Mouse (Mus musculus) lung, embryonic 14.5 days (tissue): Measurements from ENCODE around the gene Ksr1. TPM values are rescaled to one million over a fixed set of nuclear protein-coding genes. Genes with fewer than 3 reads are reported as not detected.
"Not testable (repeated sequence)": the region's sequence is repeated elsewhere in the genome, so short reads cannot be mapped to it uniquely, and the experiment has no call there.

Experiments
- ATAC-seq: fragments of 200-750 bp; cut with Nextera tagmentation; 2 replicates; pipeline ENCODE4 v1.8.0; 2017; ENCODE audit warnings: mild to moderate bottlenecking, moderate TSS enrichment, moderate library complexity; ENCODE audit not compliant: insufficient read depth
- DNase-seq: peaks from one replicate; pipeline ENCODE4 v3.0.0-alpha.2; 2015
- H3K27ac ChIP-seq: fragments of 300-500 bp; sonication (generic); 2 replicates; pipeline ENCODE4 v1.5.1; 2014; ENCODE audit warnings: low read depth, mild to moderate bottlenecking, moderate library complexity
- H3K27me3 ChIP-seq: fragments of 300-500 bp; sonication (generic); 2 replicates; pipeline ENCODE4 v1.6.1; 2014; ENCODE audit warnings: low read length, control low read depth; ENCODE audit not compliant: insufficient read depth
- H3K36me3 ChIP-seq: fragments of 300-500 bp; sonication (generic); 2 replicates; pipeline ENCODE4 v1.6.1; 2014; ENCODE audit warnings: control low read depth; ENCODE audit not compliant: insufficient read depth
- H3K4me1 ChIP-seq: fragments of 300-500 bp; sonication (generic); 2 replicates; pipeline ENCODE4 v1.6.1; 2014; ENCODE audit warnings: antibody characterized with exemption, control low read depth; ENCODE audit not compliant: insufficient read depth
- H3K4me2 ChIP-seq: fragments of 300-500 bp; sonication (generic); 2 replicates; pipeline ENCODE4 v1.6.1; 2014; ENCODE audit warnings: mild to moderate bottlenecking
- H3K4me3 ChIP-seq: fragments of 300-500 bp; sonication (generic); 2 replicates; pipeline ENCODE4 v1.5.1; 2014; ENCODE audit warnings: low read depth, low read length
- H3K9ac ChIP-seq: fragments of 300-500 bp; sonication (generic); 2 replicates; pipeline ENCODE4 v1.6.1; 2014
- H3K9me3 ChIP-seq: fragments of 300-500 bp; sonication (generic); 2 replicates; pipeline ENCODE4 v1.6.1; 2016; ENCODE audit warnings: low read depth, low read length, control low read depth
- CTCF ChIP-seq: IDR thresholded peaks from 2 replicates; pipeline ENCODE4 v1.5.1; 2016; ENCODE audit warnings: antibody characterized with exemption, low read depth
- WGBS: fragments of 180-500 bp; shearing (Covaris S2); extraction: QIAGEN DNeasy Blood & Tissue Kit; methylation state at CpG from one replicate; pipeline ENCODE4 v1.1.7; 2014; 5-methylcytosine and 5-hydroxymethylcytosine counted together
- polyA plus RNA-seq: library from polyadenylated mRNA; unstranded; fragments of >200 nt; fragmentation: Nextera tagmentation; extraction: Ambion mirVana; gene quantifications from 2 replicates; pipeline ENCODE4 v1.2.1, GENCODE M21; 2014

The Ksr1 gene
- polyA plus RNA-seq, 1 experiment from 2014 or later = 5.1 TPM

GRCm38 (mm10) chr11:79002551-79002951 lies 143.7 kb downstream of the Ksr1 start:
- Histone ChIP-seq H3K27ac (peak overlapping the region; percentile 64), H3K27me3 (no peaks in the 10 kb centered on the region), H3K9ac (no peak overlapping the region), H3K4me3 (no peak overlapping the region), H3K36me3 (no peaks in the 10 kb centered on the region), H3K9me3 (no peaks in the 10 kb centered on the region), H3K4me1 (peaks cover 7% of the 10 kb centered on the region; the same call in 1 of the 2 replicates), H3K4me2 (no peak overlapping the region)
- peak; percentile 23 for DNase-seq
- TF ChIP-seq CTCF = no peak
- WGBS = 39% methylated on average over 5 of the region's 5 CpGs
- ATAC-seq = no peak

GRCm38 (mm10) chr11:79001871-79002270 lies 144.3 kb downstream of the Ksr1 start:
- 82% methylated on average over 4 of the region's 4 CpGs for WGBS
- H3K4me2 ChIP-seq = no peak overlapping the region
- peak overlapping the region; percentile 64; the same call in 1 of the 2 replicates for H3K27ac ChIP-seq

GRCm38 (mm10) chr11:78999118-78999517 lies 147.1 kb downstream of the Ksr1 start:
- TF ChIP-seq CTCF = no peak
- Histone ChIP-seq H3K4me3 (no peak overlapping the region), H3K9me3 (no peaks in the 10 kb centered on the region), H3K9ac (no peak overlapping the region), H3K27me3 (no peaks in the 10 kb centered on the region), H3K4me1 (peaks cover 7% of the 10 kb centered on the region; the same call in 1 of the 2 replicates), H3K27ac (no peak overlapping the region), H3K4me2 (no peak overlapping the region), H3K36me3 (no peaks in the 10 kb centered on the region)
- 64% methylated on average over 6 of the region's 6 CpGs for WGBS
- DNase-seq (no peak), ATAC-seq (no peak)

More at GRCm38 (mm10) chr11:79001871-79002270, 144.3 kb downstream of the Ksr1 start:
- TF ChIP-seq CTCF = no peak
- DNase-seq (no peak), ATAC-seq (no peak)
- Histone ChIP-seq H3K4me3 (no peak overlapping the region), H3K27me3 (no peaks in the 10 kb centered on the region), H3K9me3 (no peaks in the 10 kb centered on the region), H3K4me1 (peaks cover 7% of the 10 kb centered on the region; the same call in 1 of the 2 replicates), H3K36me3 (no peaks in the 10 kb centered on the region), H3K9ac (no peak overlapping the region)

GRCm38 (mm10) chr11:78990875-78991543 lies 155.2 kb downstream of the Ksr1 start:
- DNase-seq, ATAC-seq, H3K9me3 ChIP-seq, H3K27me3 ChIP-seq, H3K9ac ChIP-seq, H3K4me3 ChIP-seq, H3K36me3 ChIP-seq, H3K4me2 ChIP-seq, H3K4me1 ChIP-seq, H3K27ac ChIP-seq: not testable (repeated sequence)
- 67% methylated on average over 5 of the region's 5 CpGs for WGBS

- no peaks in the 10 kb centered on the region for H3K9me3 ChIP-seq
- 89% methylated on average over 9 of the region's 9 CpGs for WGBS
- DNase-seq = no peak
- no peak for ATAC-seq
- H3K27ac ChIP-seq = no peak overlapping the region
- no peak for TF ChIP-seq CTCF
- H3K27me3 ChIP-seq = no peaks in the 10 kb centered on the region
- no peak overlapping the region for H3K4me2 ChIP-seq
- no peaks in the 10 kb centered on the region for H3K4me1 ChIP-seq
- no peak overlapping the region for H3K9ac ChIP-seq
- H3K4me3 ChIP-seq = no peak overlapping the region
- no peaks in the 10 kb centered on the region for H3K36me3 ChIP-seq
Measured at GRCm38 (mm10) chr11:78990096-78990495, 156.1 kb downstream of the Ksr1 start.

GRCm38 (mm10) chr11:78989206-78989605 lies 157.0 kb downstream of the Ksr1 start:
- H3K27ac ChIP-seq, H3K9me3 ChIP-seq, H3K4me1 ChIP-seq, ATAC-seq, H3K4me3 ChIP-seq, H3K4me2 ChIP-seq, H3K36me3 ChIP-seq, H3K9ac ChIP-seq, H3K27me3 ChIP-seq, DNase-seq: not testable (repeated sequence)
- 93% methylated on average over 11 of the region's 11 CpGs for WGBS

- 83% methylated on average over 10 of the region's 10 CpGs for WGBS
- H3K4me2 ChIP-seq = no peak overlapping the region
Measured at GRCm38 (mm10) chr11:78986311-78987002, 159.8 kb downstream of the Ksr1 start.

More at GRCm38 (mm10) chr11:78986311-78987002, 159.8 kb downstream of the Ksr1 start:
- Histone ChIP-seq H3K9ac (no peak overlapping the region), H3K9me3 (no peaks in the 10 kb centered on the region), H3K27me3 (no peaks in the 10 kb centered on the region), H3K36me3 (no peaks in the 10 kb centered on the region), H3K4me1 (no peaks in the 10 kb centered on the region; the same call in 1 of the 2 replicates), H3K27ac (no peak overlapping the region), H3K4me3 (no peak overlapping the region)
- ATAC-seq (no peak), DNase-seq (no peak)
- no peak for TF ChIP-seq CTCF
